Mouse (Mus musculus) C2C12 (cell line): ENCODE data around the gene Ptger2. TPM values are rescaled to one million over a fixed set of nuclear protein-coding genes. Genes with fewer than 3 reads are reported as not detected.

Source experiments
- H3K27me3 ChIP-seq: one replicate; pipeline ENCODE4 v1.6.1; 2011; ENCODE audit not compliant: control insufficient read depth, insufficient read depth, insufficient read length
- H3K36me3 ChIP-seq: one replicate; pipeline ENCODE4 v1.6.1; 2011; ENCODE audit not compliant: control insufficient read depth, insufficient read depth
- H3K4me3 ChIP-seq: one replicate; pipeline ENCODE4 v1.5.1; 2011; ENCODE audit warnings: mild to moderate bottlenecking, control low read depth; ENCODE audit not compliant: poor library complexity, insufficient read depth, severe bottlenecking
- H3K79me2 ChIP-seq: one replicate; pipeline ENCODE4 v1.6.1; 2011; ENCODE audit not compliant: control insufficient read depth, insufficient read depth
- H3K79me3 ChIP-seq: one replicate; pipeline ENCODE4 v1.6.1; 2011; ENCODE audit warnings: low read depth, control low read depth
- H3ac ChIP-seq: one replicate; pipeline ENCODE3; 2011; ENCODE audit warnings: low read depth; ENCODE audit not compliant: control insufficient read depth, insufficient read length
- CEBPB ChIP-seq: IDR thresholded peaks from one replicate; pipeline ENCODE4 v1.6.1; 2011; ENCODE audit warnings: low read depth, mild to moderate bottlenecking, control low read depth, moderate library complexity
- CTCF ChIP-seq: IDR thresholded peaks from one replicate; pipeline ENCODE4 v1.5.1; 2011; ENCODE audit not compliant: control insufficient read depth, insufficient read depth, insufficient read length
- FOSL1 ChIP-seq: IDR thresholded peaks from one replicate; pipeline ENCODE4 v1.8.0; 2011; ENCODE audit warnings: mild to moderate bottlenecking, low read length; ENCODE audit not compliant: poor library complexity, insufficient read depth, severe bottlenecking
- MAX ChIP-seq: IDR thresholded peaks from one replicate; pipeline ENCODE4 v1.6.1; 2011; ENCODE audit warnings: mild to moderate bottlenecking, control low read depth
- MYOD1 ChIP-seq: IDR thresholded peaks from one replicate; pipeline ENCODE4 v1.6.1; 2011; ENCODE audit warnings: low read depth; ENCODE audit not compliant: control insufficient read depth, insufficient read length
- MYOG ChIP-seq: IDR thresholded peaks from one replicate; pipeline ENCODE4 v1.6.1; 2011; ENCODE audit not compliant: control insufficient read depth, insufficient read length; ENCODE audit errors: extremely low read depth
- USF1 ChIP-seq: IDR thresholded peaks from one replicate; pipeline ENCODE4 v1.6.1; 2011; ENCODE audit warnings: low read depth, mild to moderate bottlenecking, control low read depth, moderate library complexity
- polyA plus RNA-seq: library from polyadenylated mRNA; unstranded; fragments of >200 nt; fragmentation: generic; extraction: Trizol; gene quantifications from one replicate; pipeline ENCODE4 v1.2.1, GENCODE M21; 2012; ENCODE audit warnings: missing spikeins

Gene Ptger2
- polyA plus RNA-seq, 1 experiment: not detected

DNA sequence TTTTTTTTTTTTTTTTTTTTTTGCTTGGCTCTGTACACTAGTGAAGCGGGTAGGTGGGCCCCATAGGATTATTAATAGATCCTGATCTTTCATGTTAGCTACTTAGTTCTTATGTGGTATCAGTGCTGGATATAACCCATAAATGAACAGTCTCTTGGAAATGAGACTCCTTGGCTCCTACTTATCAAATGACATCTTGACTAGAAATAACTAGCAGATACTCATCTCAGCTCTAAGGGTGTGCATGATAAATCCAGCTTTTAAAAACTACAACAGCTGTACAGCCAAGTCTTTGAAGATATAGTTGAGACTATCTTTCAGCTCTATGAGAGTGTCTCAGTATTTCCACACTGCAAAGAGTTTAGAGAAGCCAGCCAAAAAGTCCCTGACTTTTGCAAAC is 21.2 kb downstream of the Ptger2 start:
- Histone ChIP-seq H3ac (no peak overlapping the region), H3K27me3 (no peaks in the 10 kb centered on the region), H3K4me3 (no peak overlapping the region), H3K79me2 (no peaks in the 10 kb centered on the region), H3K36me3 (no peaks in the 10 kb centered on the region), H3K79me3 (no peaks in the 10 kb centered on the region)
- TF ChIP-seq CEBPB: no peak
- TF ChIP-seq CTCF: no peak
- TF ChIP-seq FOSL1: no peak
- TF ChIP-seq USF1: no peak
- TF ChIP-seq MYOD1: no peak
- no peak for TF ChIP-seq MYOG
- no peak for TF ChIP-seq MAX

DNA sequence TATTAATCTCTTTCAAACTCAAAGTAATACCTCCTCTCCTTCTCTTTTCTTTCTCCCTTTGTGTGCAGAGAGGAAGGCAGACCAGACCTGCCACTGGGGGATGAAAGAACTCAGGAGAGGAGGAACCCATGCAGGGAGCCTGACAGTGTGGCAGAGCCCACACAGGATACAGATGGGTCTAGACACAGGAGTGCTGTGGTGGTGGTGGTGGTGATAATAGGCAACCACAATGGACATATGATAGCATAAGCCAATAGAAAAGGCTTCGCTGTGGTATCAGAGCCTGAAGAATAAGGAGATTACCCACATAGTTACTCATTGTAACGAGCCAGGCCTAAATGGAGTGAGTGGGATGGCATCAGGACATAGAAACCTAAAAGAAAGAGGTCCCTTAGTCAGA is 23.3 kb downstream of the Ptger2 start:
- Histone ChIP-seq H3K79me3 (no peaks in the 10 kb centered on the region), H3K79me2 (no peaks in the 10 kb centered on the region), H3K4me3 (no peak overlapping the region), H3K36me3 (no peaks in the 10 kb centered on the region), H3ac (no peak overlapping the region), H3K27me3 (no peaks in the 10 kb centered on the region)
- TF ChIP-seq CEBPB (no peak), MYOD1 (no peak), MYOG (no peak), FOSL1 (no peak), CTCF (no peak), MAX (no peak), USF1 (no peak)

GRCm38 (mm10) chr14:45011671-45012070 is 23.7 kb downstream of the Ptger2 start:
- Histone ChIP-seq H3K79me3 (no peaks in the 10 kb centered on the region), H3K36me3 (no peaks in the 10 kb centered on the region), H3K27me3 (no peaks in the 10 kb centered on the region), H3K4me3 (no peak overlapping the region), H3ac (no peak overlapping the region), H3K79me2 (no peaks in the 10 kb centered on the region)
- no peak for TF ChIP-seq CTCF
- no peak for TF ChIP-seq MAX
- no peak for TF ChIP-seq FOSL1
- TF ChIP-seq MYOD1: no peak
- no peak for TF ChIP-seq USF1
- TF ChIP-seq CEBPB: no peak
- TF ChIP-seq MYOG: no peak

DNA sequence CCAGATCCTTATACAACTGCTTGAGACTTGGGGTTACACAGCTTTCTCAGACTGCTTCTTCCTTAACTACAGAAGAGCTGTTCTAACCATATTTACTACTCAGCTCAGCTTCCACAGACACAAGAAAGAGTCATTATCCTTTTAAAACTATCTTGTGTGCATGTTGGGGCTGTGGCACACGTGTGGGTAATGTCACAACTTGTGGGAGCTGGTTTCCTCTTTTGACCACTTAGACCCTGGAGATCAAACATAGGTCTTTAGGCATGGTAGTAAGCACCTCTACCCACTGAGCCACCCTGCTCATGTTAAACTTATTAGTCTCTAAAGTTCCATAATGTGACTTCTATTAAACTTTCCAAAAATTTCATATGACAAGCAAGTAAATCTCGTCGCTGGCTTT is 33.6 kb downstream of the Ptger2 start:
- Histone ChIP-seq H3K79me3 (no peaks in the 10 kb centered on the region), H3ac (no peak overlapping the region), H3K79me2 (no peaks in the 10 kb centered on the region), H3K27me3 (no peaks in the 10 kb centered on the region), H3K4me3 (no peak overlapping the region), H3K36me3 (no peaks in the 10 kb centered on the region)
- no peak for TF ChIP-seq CTCF
- TF ChIP-seq CEBPB: no peak
- no peak for TF ChIP-seq MYOD1
- TF ChIP-seq FOSL1: no peak
- no peak for TF ChIP-seq MYOG
- TF ChIP-seq MAX: no peak
- no peak for TF ChIP-seq USF1

GRCm38 (mm10) chr14:45034293-45034692 is 46.3 kb downstream of the Ptger2 start:
- TF ChIP-seq MYOD1 (no peak), MAX (no peak), CEBPB (no peak), FOSL1 (no peak)
- no peak overlapping the region for H3ac ChIP-seq
- no peak overlapping the region for H3K4me3 ChIP-seq

GRCm38 (mm10) chr14:45036579-45036978 is 48.6 kb downstream of the Ptger2 start:
- Histone ChIP-seq H3K79me2 (no peaks in the 10 kb centered on the region), H3K4me3 (no peak overlapping the region), H3K36me3 (no peaks in the 10 kb centered on the region), H3K79me3 (no peaks in the 10 kb centered on the region), H3K27me3 (no peaks in the 10 kb centered on the region), H3ac (no peak overlapping the region)
- TF ChIP-seq MYOD1: no peak
- TF ChIP-seq MYOG: no peak

More at GRCm38 (mm10) chr14:45034293-45034692, 46.3 kb downstream of the Ptger2 start:
- no peaks in the 10 kb centered on the region for H3K79me3 ChIP-seq
- no peaks in the 10 kb centered on the region for H3K27me3 ChIP-seq
- H3K36me3 ChIP-seq: no peaks in the 10 kb centered on the region
- H3K79me2 ChIP-seq: no peaks in the 10 kb centered on the region
